Mouse (Mus musculus) embryonic fibroblast, embryonic 13.5 days (primary cell): ENCODE results near the gene Tyw3. TPM values are rescaled to one million over a fixed set of nuclear protein-coding genes. Genes with fewer than 3 reads are reported as not detected.
A peak's percentile ranks its signal among the peaks of the same experiment; 100 is the strongest.

Source experiments
- H3K27ac ChIP-seq: 2 replicates; pipeline ENCODE4 v1.5.1; 2012; ENCODE audit warnings: low read length, control low read depth, inconsistent platforms; ENCODE audit not compliant: insufficient read depth
- H3K4me1 ChIP-seq: 2 replicates; pipeline ENCODE4 v1.6.1; 2011; ENCODE audit warnings: low read length; ENCODE audit not compliant: control insufficient read depth, insufficient read depth
- H3K4me3 ChIP-seq: 2 replicates; pipeline ENCODE4 v1.5.1; 2011; ENCODE audit warnings: mild to moderate bottlenecking, control low read depth, low read length; ENCODE audit not compliant: insufficient read depth
- CTCF ChIP-seq: IDR thresholded peaks from 2 replicates; pipeline ENCODE4 v1.5.1; 2011; ENCODE audit warnings: mild to moderate bottlenecking, control low read depth, low read length, moderate library complexity, borderline replicate concordance; ENCODE audit not compliant: insufficient read depth
- POLR2A ChIP-seq: IDR thresholded peaks from 2 replicates; pipeline ENCODE4 v1.6.1; 2011; ENCODE audit warnings: low read depth, mild to moderate bottlenecking, control low read depth, low read length, moderate library complexity
- polyA plus RNA-seq: library from polyadenylated mRNA; stranded (reverse); fragments of >200 nt; gene quantifications from 2 replicates; pipeline ENCODE4 v1.2.4, GENCODE M21; 2011; ENCODE audit warnings: low read depth; ENCODE audit not compliant: missing spikeins, insufficient read length

Gene Tyw3
- polyA plus RNA-seq, 1 experiment, result 2.9 TPM

DNA sequence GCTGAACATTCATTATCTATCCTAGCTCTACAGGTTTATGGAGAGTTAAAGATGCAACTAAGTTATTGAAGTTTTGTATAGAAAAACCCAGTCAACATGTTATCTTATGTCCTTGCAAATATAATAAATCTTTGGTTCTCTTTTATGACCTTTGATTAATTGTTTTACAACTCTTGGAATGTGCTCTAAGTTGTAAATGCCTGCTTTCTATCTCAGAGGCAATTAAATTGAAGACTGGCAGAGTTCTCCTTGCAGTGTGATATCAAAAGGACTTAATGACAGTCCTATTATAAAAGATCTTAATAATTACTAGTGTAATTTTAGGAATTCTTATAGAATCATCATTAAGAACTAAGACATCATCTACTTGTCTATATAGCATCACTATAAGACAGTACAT is 5.2 kb upstream of the Tyw3 start:
- Histone ChIP-seq H3K4me1 (0 out of 2 replicates have a peak, but pooled peaks cover 2% of the 10 kb centered on the region), H3K4me3 (no peak overlapping the region), H3K27ac (no peak overlapping the region)
- TF ChIP-seq CTCF (no peak), POLR2A (no peak)

DNA sequence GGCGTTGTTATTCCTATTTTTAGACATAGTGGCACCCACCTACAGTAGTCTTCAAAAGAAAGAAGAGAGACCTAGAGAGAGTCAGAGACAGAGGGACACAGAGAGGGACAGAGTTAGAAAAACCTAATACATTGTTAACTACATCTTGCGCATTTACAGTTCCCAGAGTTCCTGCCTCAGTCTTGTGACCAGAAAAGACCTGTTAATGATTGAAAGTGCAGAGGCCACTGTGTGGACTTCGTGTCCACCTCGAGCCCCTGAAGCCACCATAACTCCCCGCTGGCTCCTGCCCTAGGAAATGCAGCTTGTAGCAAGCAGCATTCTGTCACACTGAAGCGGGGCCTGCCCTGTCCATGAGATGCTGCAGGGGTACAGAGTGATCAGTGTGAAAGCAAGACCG is 657 bp upstream of the Tyw3 start:
- peaks cover 4% of the 10 kb centered on the region; the same call in 1 of the 2 replicates for H3K4me1 ChIP-seq
- H3K4me3 ChIP-seq, result peak overlapping the region; percentile 96
- no peak overlapping the region for H3K27ac ChIP-seq
- TF ChIP-seq CTCF, result no peak
- no peak for TF ChIP-seq POLR2A

DNA sequence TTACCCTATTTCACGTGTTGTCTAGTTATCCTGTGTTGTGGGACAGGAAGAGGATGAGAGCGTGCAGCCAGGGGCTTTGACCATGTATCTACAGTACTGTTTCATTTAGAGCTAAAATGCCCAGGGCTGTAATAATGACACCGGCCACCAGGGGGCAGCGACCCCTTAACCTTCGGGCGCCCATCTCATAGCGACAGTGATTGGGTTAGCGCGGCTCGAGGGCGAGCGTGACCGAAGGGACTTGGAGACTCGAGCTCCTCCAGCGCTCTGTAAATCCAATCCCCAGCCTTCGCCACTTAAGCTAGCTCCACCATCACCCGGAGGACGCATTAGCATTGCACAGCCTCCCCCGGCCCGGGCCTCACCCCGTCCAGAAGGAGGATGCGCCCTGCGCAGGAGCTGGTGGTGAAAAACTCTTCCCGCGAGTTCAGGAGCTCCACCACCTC is 393 bp downstream of the Tyw3 start, which contains the start of gene Cryz:
Gene Cryz, plus strand, starts transcription at position 224 of the 446 bp plus-strand sequence.
- Histone ChIP-seq H3K27ac (peak within 1 kb of the TSS; percentile 88), H3K4me3 (peak within 1 kb of the TSS; percentile 96), H3K4me1 (peaks cover 4% of the 10 kb centered on the region; the same call in 1 of the 2 replicates)
- TF ChIP-seq POLR2A (peak; percentile 72), CTCF (peak; percentile 60)

DNA sequence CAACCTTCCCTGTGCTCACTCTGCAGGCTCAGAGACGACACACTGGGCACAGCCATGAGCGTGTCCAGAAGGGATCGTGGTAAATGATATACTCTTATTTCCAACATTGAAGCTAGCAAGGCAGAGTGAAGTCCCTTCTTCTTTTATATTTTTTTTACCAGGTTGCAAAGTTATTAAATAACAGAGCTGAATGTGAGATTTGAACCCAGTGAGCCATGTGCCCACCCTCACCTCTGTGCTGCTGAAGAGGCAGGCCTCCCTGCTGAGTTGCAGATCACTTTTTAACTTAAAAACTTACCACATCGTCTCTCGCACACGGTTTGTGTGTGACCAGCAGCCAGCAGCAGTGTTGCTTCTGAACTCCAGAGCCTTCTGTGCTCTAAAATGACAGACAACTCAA is 2.7 kb downstream of the Tyw3 start:
- H3K4me3 ChIP-seq, result no peak overlapping the region
- H3K4me1 ChIP-seq, result peaks cover 4% of the 10 kb centered on the region; the same call in 1 of the 2 replicates
- TF ChIP-seq CTCF (no peak), POLR2A (no peak)
- no peak overlapping the region for H3K27ac ChIP-seq

DNA sequence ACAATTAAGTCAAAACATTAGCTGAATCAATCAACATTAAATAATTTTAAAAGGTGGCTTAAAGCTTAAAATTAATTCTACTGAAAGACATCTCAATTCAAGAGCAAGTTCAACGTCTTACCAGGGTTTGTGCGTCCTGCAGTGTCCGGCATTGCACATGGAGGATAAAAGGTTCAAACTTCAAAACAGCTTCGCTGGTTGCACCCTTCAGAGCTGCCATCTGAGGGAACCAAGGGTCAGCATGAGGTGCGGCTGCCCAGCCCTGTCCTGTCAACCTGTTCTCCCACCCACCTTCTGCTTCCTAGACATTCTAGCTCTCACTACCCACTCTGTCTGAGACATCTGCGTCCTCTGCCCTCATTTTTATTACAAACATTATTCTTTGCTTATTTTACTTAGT is 3.3 kb downstream of the Tyw3 start:
- H3K4me1 ChIP-seq, result peaks cover 4% of the 10 kb centered on the region; the same call in 1 of the 2 replicates
- H3K27ac ChIP-seq, result no peak overlapping the region
- H3K4me3 ChIP-seq, result no peak overlapping the region
- TF ChIP-seq POLR2A (no peak), CTCF (no peak)

DNA sequence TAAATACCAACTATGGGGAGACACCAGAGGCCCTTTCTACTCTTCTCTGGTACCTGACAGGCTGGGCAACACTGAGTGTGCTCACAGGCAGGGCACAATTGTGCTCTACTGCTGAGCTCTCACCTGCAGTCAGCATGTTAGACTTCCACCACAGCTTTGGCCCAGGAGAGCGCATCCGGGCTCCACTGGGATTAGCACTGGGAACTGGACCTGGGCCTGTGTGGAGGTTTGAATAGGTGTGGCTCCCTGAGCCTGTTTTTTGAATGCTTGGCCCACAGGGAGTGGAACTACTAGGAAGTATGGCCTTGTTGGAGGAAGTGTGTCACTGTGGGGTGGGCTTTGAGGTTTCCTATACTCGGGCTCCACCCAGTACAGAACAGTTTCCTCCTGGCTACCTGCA is 5.3 kb downstream of the Tyw3 start:
- no peak for TF ChIP-seq CTCF
- no peak for TF ChIP-seq POLR2A
- H3K27ac ChIP-seq, result no peak overlapping the region
- peaks cover 2% of the 10 kb centered on the region; the same call in 1 of the 2 replicates for H3K4me1 ChIP-seq
- no peak overlapping the region for H3K4me3 ChIP-seq

DNA sequence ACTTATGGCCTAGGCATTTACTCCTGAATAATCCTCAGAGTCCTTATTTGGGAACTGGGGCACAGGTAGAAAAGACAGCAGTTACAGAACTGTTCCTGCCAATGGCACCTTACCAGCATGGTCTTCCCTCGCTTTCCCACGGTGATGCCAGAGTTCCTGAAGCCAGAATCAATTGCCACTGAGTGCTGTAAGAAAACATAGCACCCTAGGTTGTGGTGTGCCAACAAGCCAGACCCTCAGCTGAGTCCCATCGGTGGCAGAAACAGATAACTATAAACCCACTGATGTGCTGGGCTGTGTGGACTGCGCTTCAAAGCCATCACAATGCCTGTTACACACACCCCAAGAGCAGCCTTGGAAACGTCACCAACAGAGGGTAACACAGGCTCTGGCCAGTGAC is 5.9 kb downstream of the Tyw3 start:
- no peak overlapping the region for H3K4me3 ChIP-seq
- H3K27ac ChIP-seq, result no peak overlapping the region
- TF ChIP-seq POLR2A (no peak), CTCF (no peak)
- H3K4me1 ChIP-seq, result no peaks in the 10 kb centered on the region

DNA sequence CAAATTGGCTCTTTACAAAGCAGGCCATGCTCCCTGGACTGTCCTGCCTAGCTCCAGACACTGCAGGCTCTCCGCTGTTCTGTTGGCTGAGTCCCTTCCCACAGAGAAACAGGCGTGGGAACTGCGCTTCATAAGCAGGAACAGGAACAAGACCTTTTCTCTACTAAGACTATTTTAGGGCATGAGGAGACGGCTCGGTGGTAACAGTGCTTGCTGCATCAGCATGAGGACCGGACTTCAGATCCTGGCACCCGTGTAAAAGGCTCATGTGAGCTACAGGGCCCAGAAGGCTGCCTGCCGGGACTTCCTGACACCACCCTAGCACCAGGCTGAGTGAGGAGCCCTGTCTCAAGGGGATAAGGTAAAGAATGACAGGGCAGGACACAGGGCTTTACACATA is 12.6 kb downstream of the Tyw3 start:
- no peak overlapping the region for H3K4me3 ChIP-seq
- H3K27ac ChIP-seq, result no peak overlapping the region
- no peak for TF ChIP-seq CTCF
- no peak for TF ChIP-seq POLR2A
- no peaks in the 10 kb centered on the region for H3K4me1 ChIP-seq

DNA sequence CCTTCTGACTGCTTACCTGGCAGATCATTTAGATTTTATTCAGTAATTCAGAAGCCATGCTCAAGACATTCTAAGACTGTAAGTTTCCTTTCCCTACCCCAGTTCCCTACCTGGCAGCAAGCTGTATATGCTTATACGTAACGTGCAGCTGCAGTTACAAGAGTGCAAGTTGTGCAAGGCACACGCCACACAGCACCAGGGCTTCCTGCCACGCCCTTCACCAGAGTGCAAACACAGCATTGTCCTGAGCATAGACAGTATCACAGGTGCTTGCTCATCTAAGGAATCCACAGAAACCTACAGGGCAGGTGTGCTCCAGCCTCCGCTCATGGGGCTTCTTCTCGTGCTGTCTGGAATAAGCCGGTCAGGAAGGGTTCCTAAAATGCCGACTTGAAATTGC is 19.0 kb downstream of the Tyw3 start:
- H3K27ac ChIP-seq, result no peak overlapping the region

DNA sequence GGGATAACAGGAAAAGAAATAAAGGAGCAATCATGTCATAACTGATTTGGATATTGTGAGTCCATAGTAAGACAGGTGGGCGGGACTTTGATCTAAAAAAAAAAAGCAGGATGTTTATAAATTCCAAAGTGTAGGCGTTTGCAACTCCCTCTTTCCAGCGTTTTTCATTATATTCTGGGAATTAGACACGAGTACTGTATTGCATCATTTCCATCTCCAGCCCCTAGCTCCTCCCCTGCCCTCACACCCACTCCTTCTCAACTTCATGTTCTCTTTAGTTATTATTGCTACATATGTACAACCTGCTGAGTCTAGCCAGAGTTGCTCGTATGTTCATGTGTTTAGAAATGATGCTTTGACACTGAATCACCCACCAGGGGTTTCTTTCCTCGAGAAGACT is 23.2 kb downstream of the Tyw3 start:
- TF ChIP-seq POLR2A (no peak), CTCF (no peak)
- Histone ChIP-seq H3K27ac (no peak overlapping the region), H3K4me1 (peaks cover 4% of the 10 kb centered on the region), H3K4me3 (no peak overlapping the region)

More for the DNA sequence above, 19.0 kb downstream of the Tyw3 start:
- Histone ChIP-seq H3K4me1 (no peaks in the 10 kb centered on the region), H3K4me3 (no peak overlapping the region)
- TF ChIP-seq CTCF, result no peak
- no peak for TF ChIP-seq POLR2A
